Mouse (Mus musculus) testis, postnatal 14 days (tissue): ENCODE measurements around the gene Sorbs2.
"Not testable (repeated sequence)": the region's sequence is repeated elsewhere in the genome, so short reads cannot be mapped to it uniquely, and the experiment has no call there.

Source experiments
- DNase-seq: peaks from one replicate; pipeline ENCODE4 v3.0.0; 2021; ENCODE audit warnings: low spot score

Sorbs2 gene

GRCm38 (mm10) chr8:45844911-45845481 lies 337.4 kb downstream of the Sorbs2 start:
- no peak for DNase-seq

GRCm38 (mm10) chr8:45845906-45846305 lies 338.3 kb downstream of the Sorbs2 start:
- DNase-seq = no peak

- no peak for DNase-seq
These were observed 347.5 kb downstream of the Sorbs2 start for GRCm38 (mm10) chr8:45855118-45855517.

GRCm38 (mm10) chr8:45857734-45858133 lies 350.1 kb downstream of the Sorbs2 start:
- DNase-seq = no peak

- DNase-seq = peak; percentile 68
These were observed 350.8 kb downstream of the Sorbs2 start for GRCm38 (mm10) chr8:45858391-45858790.

GRCm38 (mm10) chr8:45871587-45871986 lies 364.0 kb downstream of the Sorbs2 start:
- not testable (repeated sequence) for DNase-seq

- DNase-seq = peak; percentile 50
These were observed 364.5 kb downstream of the Sorbs2 start for GRCm38 (mm10) chr8:45872077-45872476.

- peak; percentile 78 for DNase-seq
These were observed 367.5 kb downstream of the Sorbs2 start for GRCm38 (mm10) chr8:45874945-45875626.

- DNase-seq = no peak
These were observed 368.8 kb downstream of the Sorbs2 start for GRCm38 (mm10) chr8:45876397-45876796.
